Mouse (Mus musculus) kidney, embryonic 16.5 days (tissue): ENCODE data around the gene Adamts9. TPM values are rescaled to one million over a fixed set of nuclear protein-coding genes. Genes with fewer than 3 reads are reported as not detected.

ENCODE experiments used
- ATAC-seq: fragments of 200-750 bp; cut with Nextera tagmentation; 2 replicates; pipeline ENCODE4 v1.8.0; 2017; ENCODE audit warnings: moderate TSS enrichment; ENCODE audit not compliant: low FRiP score, low TSS enrichment
- H3K27ac ChIP-seq: fragments of 300-500 bp; sonication (generic); 2 replicates; pipeline ENCODE4 v1.5.1; 2014; ENCODE audit warnings: low read length
- H3K27me3 ChIP-seq: fragments of 300-500 bp; sonication (generic); 2 replicates; pipeline ENCODE4 v1.6.1; 2014; ENCODE audit warnings: low read length, control low read depth, mixed read lengths; ENCODE audit not compliant: insufficient read depth
- H3K36me3 ChIP-seq: fragments of 300-500 bp; sonication (generic); 2 replicates; pipeline ENCODE4 v1.6.1; 2014; ENCODE audit warnings: low read length, control low read depth, mixed read lengths; ENCODE audit not compliant: insufficient read depth
- H3K4me1 ChIP-seq: fragments of 300-500 bp; sonication (generic); 2 replicates; pipeline ENCODE4 v1.6.1; 2014; ENCODE audit warnings: low read length, control low read depth, mixed read lengths; ENCODE audit not compliant: insufficient read depth
- H3K4me2 ChIP-seq: fragments of 300-500 bp; sonication (generic); replicated peaks from 2 replicates; pipeline ENCODE4 v1.6.1; 2014; ENCODE audit warnings: low read depth, low read length
- H3K4me3 ChIP-seq: fragments of 300-500 bp; sonication (generic); 2 replicates; pipeline ENCODE4 v1.5.1; 2014; ENCODE audit warnings: mild to moderate bottlenecking, low read length
- H3K9ac ChIP-seq: fragments of 300-500 bp; sonication (generic); replicated peaks from 2 replicates; pipeline ENCODE4 v1.6.1; 2014; ENCODE audit warnings: low read length
- H3K9me3 ChIP-seq: fragments of 300-500 bp; sonication (generic); 2 replicates; pipeline ENCODE4 v1.6.1; 2016; ENCODE audit warnings: low read length, control low read depth
- WGBS: fragments of 180-500 bp; shearing (Covaris S2); extraction: QIAGEN DNeasy Blood & Tissue Kit; methylation state at CpG from one replicate; pipeline ENCODE4 v1.1.7; 2014; 5-methylcytosine and 5-hydroxymethylcytosine counted together
- polyA plus RNA-seq: library from polyadenylated mRNA; unstranded; fragments of >200 nt; fragmentation: Nextera tagmentation; extraction: Ambion mirVana; gene quantifications from 2 replicates; pipeline ENCODE4 v1.2.1, GENCODE M21; 2015

Adamts9 gene
- polyA plus RNA-seq, 1 experiment from 2014 or later = 12.0 TPM

DNA sequence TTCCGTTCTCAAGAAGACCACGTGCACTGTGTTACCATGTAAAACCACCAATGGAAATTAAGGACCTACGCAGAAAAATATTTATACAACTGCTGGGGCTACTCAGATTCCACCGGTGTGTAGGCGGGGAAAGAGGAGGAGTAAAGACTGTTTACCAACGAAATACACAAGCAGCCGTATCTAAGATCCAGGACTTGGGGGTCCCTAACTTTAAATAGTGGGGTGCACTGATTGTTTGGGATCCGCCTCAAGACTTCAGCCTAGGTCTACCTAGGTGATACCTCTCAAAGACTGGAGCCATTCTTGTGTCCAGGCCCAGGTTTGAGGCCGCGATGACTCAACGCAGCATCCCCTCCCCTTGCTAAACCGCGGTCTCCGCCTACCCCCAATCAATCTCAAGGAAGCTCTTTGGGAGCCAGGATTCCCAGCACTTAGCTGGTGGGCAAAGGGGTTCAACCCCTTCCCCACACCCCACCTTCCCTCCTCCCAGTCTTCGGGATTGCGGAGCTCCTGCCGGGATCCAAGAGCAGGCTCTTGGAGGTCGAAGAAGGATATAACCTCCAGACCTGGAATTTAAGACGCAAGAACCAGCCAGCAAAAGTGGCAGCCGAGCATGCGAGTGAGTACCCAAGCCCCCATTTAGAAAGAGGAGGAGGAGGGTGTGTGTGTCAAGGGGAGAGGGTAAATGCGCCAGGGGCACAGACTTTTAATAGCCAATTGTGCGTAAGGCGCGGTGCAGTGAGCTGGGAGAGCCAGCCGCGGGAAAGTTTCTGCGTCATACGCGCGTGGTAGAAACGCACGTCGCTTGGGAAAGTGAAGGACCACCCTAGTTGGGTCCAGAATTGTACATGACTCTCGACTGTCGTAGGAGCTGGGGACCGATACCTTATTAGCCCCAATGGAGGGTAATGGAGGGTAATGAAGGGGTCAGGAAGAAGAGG, 2.8 kb downstream of the Adamts9 start:
- Histone ChIP-seq H3K4me1 (peaks cover 27% of the 10 kb centered on the region), H3K27me3 (no peaks in the 10 kb centered on the region), H3K9me3 (no peaks in the 10 kb centered on the region), H3K27ac (peak overlapping the region; percentile 97), H3K4me2 (peak overlapping the region; percentile 80), H3K36me3 (peaks cover 22% of the 10 kb centered on the region), H3K9ac (peak overlapping the region; percentile 79), H3K4me3 (peak overlapping the region; percentile 66)
- under 1% methylated on average over 37 of the region's 37 CpGs for WGBS
- ATAC-seq = no peak

GRCm38 (mm10) chr6:92928261-92928660, 15.0 kb downstream of the Adamts9 start:
- no peak overlapping the region for H3K9ac ChIP-seq
- H3K27ac ChIP-seq = no peak overlapping the region
- WGBS = 66% methylated on average over 5 of the region's 5 CpGs
- no peak for ATAC-seq
- no peak overlapping the region for H3K4me2 ChIP-seq
- no peak overlapping the region for H3K4me3 ChIP-seq
- H3K36me3 ChIP-seq = peaks cover 41% of the 10 kb centered on the region
- H3K9me3 ChIP-seq = no peaks in the 10 kb centered on the region
- peaks cover 12% of the 10 kb centered on the region for H3K4me1 ChIP-seq
- H3K27me3 ChIP-seq = no peaks in the 10 kb centered on the region

- Histone ChIP-seq H3K4me3 (no peak overlapping the region), H3K9me3 (no peaks in the 10 kb centered on the region), H3K4me1 (peaks cover 37% of the 10 kb centered on the region), H3K36me3 (peaks cover 23% of the 10 kb centered on the region; the same call in 1 of the 2 replicates), H3K27me3 (no peaks in the 10 kb centered on the region), H3K9ac (no peak overlapping the region), H3K4me2 (no peak overlapping the region), H3K27ac (peak overlapping the region; percentile 32)
- no peak for ATAC-seq
- 58% methylated on average over 8 of the region's 8 CpGs for WGBS
Measured at GRCm38 (mm10) chr6:92924536-92924935, 18.8 kb downstream of the Adamts9 start.

- peak; percentile 87 for ATAC-seq
- Histone ChIP-seq H3K27me3 (no peaks in the 10 kb centered on the region), H3K36me3 (peaks cover 18% of the 10 kb centered on the region; the same call in 1 of the 2 replicates), H3K9me3 (no peaks in the 10 kb centered on the region), H3K4me3 (no peak overlapping the region), H3K4me2 (peak overlapping the region; percentile 12; the same call in 1 of the 2 replicates), H3K9ac (no peak overlapping the region), H3K4me1 (peaks cover 34% of the 10 kb centered on the region), H3K27ac (peak overlapping the region; percentile 84)
- 11% methylated on average over 4 of the region's 4 CpGs for WGBS
Measured at GRCm38 (mm10) chr6:92921843-92922242, 21.4 kb downstream of the Adamts9 start.

DNA sequence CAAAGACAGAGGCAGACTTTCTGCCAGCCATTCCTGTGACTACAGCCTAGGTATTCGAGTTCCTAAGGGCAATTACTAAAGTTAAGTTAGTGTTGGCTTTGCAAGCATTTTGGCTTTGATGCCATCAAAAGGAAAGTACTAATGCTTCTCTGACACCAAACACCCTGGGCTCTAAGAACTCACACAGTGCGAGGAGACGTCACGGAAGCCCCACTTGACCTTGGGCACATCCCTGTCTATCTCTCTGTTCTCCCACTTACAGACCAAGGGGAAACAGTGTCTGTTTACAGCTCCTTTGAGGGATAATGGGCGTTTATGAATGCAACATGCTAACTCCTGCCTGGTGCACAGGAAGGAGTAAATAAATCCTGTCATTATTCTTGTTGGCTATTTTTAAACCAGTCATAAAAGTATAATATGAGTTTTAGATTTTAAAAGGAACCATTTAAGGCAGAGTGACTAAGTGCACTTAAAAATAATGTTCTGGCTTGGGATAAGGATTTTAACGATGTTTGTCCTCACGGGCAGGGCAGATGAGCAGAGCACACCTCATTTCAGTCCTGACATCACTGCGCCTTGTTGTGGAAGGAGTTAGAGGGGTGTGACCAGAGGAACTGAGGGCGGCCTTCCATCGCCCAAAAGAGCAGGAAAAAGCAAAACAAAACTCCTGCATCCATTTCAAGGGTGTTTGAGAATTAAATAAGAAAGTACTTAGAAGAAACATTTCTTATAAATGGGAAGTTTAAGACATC, 22.2 kb downstream of the Adamts9 start:
- Histone ChIP-seq H3K4me1 (peaks cover 34% of the 10 kb centered on the region), H3K4me2 (no peak overlapping the region)
- no peak for ATAC-seq

GRCm38 (mm10) chr6:92910611-92911010, 32.7 kb downstream of the Adamts9 start:
- H3K4me3 ChIP-seq = no peak overlapping the region
- no peaks in the 10 kb centered on the region for H3K27me3 ChIP-seq
- no peak overlapping the region for H3K4me2 ChIP-seq
- peaks cover 12% of the 10 kb centered on the region for H3K4me1 ChIP-seq
- ATAC-seq = no peak
- H3K27ac ChIP-seq = no peak overlapping the region
- no peaks in the 10 kb centered on the region for H3K9me3 ChIP-seq
- peaks cover 40% of the 10 kb centered on the region for H3K36me3 ChIP-seq
- 85% methylated on average over 3 of the region's 3 CpGs for WGBS
- no peak overlapping the region for H3K9ac ChIP-seq

More for the DNA sequence above, 22.2 kb downstream of the Adamts9 start:
- Histone ChIP-seq H3K9me3 (no peaks in the 10 kb centered on the region), H3K27me3 (no peaks in the 10 kb centered on the region), H3K9ac (no peak overlapping the region), H3K4me3 (no peak overlapping the region), H3K36me3 (peaks cover 16% of the 10 kb centered on the region; the same call in 1 of the 2 replicates), H3K27ac (peak overlapping the region; percentile 89)
- 21% methylated on average over 10 of the region's 10 CpGs for WGBS

GRCm38 (mm10) chr6:92909361-92909760, 33.9 kb downstream of the Adamts9 start:
- Histone ChIP-seq H3K4me1 (peaks cover 10% of the 10 kb centered on the region; the same call in 1 of the 2 replicates), H3K4me2 (no peak overlapping the region)
- ATAC-seq = no peak

GRCm38 (mm10) chr6:92905922-92906321, 37.4 kb downstream of the Adamts9 start:
- 34% methylated on average over 5 of the region's 5 CpGs for WGBS

More at GRCm38 (mm10) chr6:92909361-92909760, 33.9 kb downstream of the Adamts9 start:
- WGBS = 51% methylated on average over 8 of the region's 8 CpGs
- no peak overlapping the region; the same call in 1 of the 2 replicates for H3K27ac ChIP-seq
- H3K4me3 ChIP-seq = no peak overlapping the region
- H3K9ac ChIP-seq = no peak overlapping the region
- H3K27me3 ChIP-seq = no peaks in the 10 kb centered on the region
- peaks cover 42% of the 10 kb centered on the region for H3K36me3 ChIP-seq
- H3K9me3 ChIP-seq = no peaks in the 10 kb centered on the region

DNA sequence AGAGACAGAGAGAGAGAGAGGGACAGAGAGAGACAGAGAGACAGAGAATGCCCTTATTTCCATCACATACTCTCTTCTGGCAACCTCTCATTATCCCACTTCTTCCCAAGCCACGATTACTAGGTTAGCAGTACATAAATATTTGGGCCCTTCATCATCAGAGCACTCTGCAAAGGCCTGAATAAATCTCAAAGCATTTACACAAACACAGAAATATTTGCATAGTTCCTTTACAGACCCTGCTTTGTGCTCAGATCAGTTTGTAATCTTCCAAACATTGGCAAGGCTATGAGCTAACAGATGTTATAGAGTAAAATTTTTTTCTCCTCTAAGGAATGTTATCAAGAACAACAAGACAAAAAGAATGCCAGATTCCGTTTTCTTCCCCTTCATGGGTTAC, 38.8 kb downstream of the Adamts9 start:
- H3K36me3 ChIP-seq = peaks cover 50% of the 10 kb centered on the region
- H3K4me1 ChIP-seq = peaks cover 10% of the 10 kb centered on the region; the same call in 1 of the 2 replicates
- H3K4me2 ChIP-seq = no peak overlapping the region
- WGBS = 38% methylated on average over 2 of the region's 2 CpGs
- ATAC-seq = no peak
- no peak overlapping the region for H3K9ac ChIP-seq
- peak overlapping the region; percentile 20; the same call in 1 of the 2 replicates for H3K27ac ChIP-seq
- no peak overlapping the region for H3K4me3 ChIP-seq
- H3K9me3 ChIP-seq = no peaks in the 10 kb centered on the region
- no peaks in the 10 kb centered on the region for H3K27me3 ChIP-seq

More at GRCm38 (mm10) chr6:92905922-92906321, 37.4 kb downstream of the Adamts9 start:
- Histone ChIP-seq H3K9ac (no peak overlapping the region), H3K36me3 (peaks cover 50% of the 10 kb centered on the region), H3K27me3 (no peaks in the 10 kb centered on the region), H3K4me2 (no peak overlapping the region), H3K9me3 (no peaks in the 10 kb centered on the region), H3K4me1 (peaks cover 10% of the 10 kb centered on the region; the same call in 1 of the 2 replicates), H3K4me3 (no peak overlapping the region), H3K27ac (no peak overlapping the region)
- ATAC-seq = no peak
